Mouse (Mus musculus) liver, embryonic 16.5 days (tissue): ENCODE data around the gene Psmb10. TPM values are rescaled to one million over a fixed set of nuclear protein-coding genes. Genes with fewer than 3 reads are reported as not detected.

ENCODE experiments used
- ATAC-seq: fragments of 200-750 bp; cut with Nextera tagmentation; 2 replicates; pipeline ENCODE4 v1.8.0; 2017; ENCODE audit warnings: low read depth, mild to moderate bottlenecking, moderate number of reproducible peaks, moderate library complexity
- H3K27ac ChIP-seq: fragments of 300-500 bp; sonication (generic); 2 replicates; pipeline ENCODE4 v1.5.1; 2014; ENCODE audit warnings: mild to moderate bottlenecking, low read length
- H3K27me3 ChIP-seq: fragments of 300-500 bp; sonication (generic); 2 replicates; pipeline ENCODE4 v1.6.1; 2014; ENCODE audit warnings: low read depth, low read length, mixed read lengths; ENCODE audit not compliant: control insufficient read depth, insufficient read depth
- H3K36me3 ChIP-seq: fragments of 300-500 bp; sonication (generic); 2 replicates; pipeline ENCODE4 v1.6.1; 2014; ENCODE audit warnings: mild to moderate bottlenecking; ENCODE audit not compliant: control insufficient read depth, insufficient read depth
- H3K4me1 ChIP-seq: fragments of 300-500 bp; sonication (generic); 2 replicates; pipeline ENCODE4 v1.6.1; 2014; ENCODE audit warnings: low read depth, low read length, mixed read lengths; ENCODE audit not compliant: control insufficient read depth
- H3K4me2 ChIP-seq: fragments of 300-500 bp; sonication (generic); 2 replicates; pipeline ENCODE4 v1.6.1; 2014; ENCODE audit warnings: low read depth, low read length, mixed read lengths
- H3K4me3 ChIP-seq: fragments of 300-500 bp; sonication (generic); 2 replicates; pipeline ENCODE4 v1.5.1; 2014; ENCODE audit warnings: low read depth, mild to moderate bottlenecking, low read length
- H3K9ac ChIP-seq: fragments of 300-500 bp; sonication (generic); 2 replicates; pipeline ENCODE4 v1.6.1; 2014; ENCODE audit warnings: low read depth, low read length
- H3K9me3 ChIP-seq: fragments of 300-500 bp; sonication (generic); replicated peaks from 2 replicates; pipeline ENCODE4 v1.6.1; 2016; ENCODE audit warnings: low read length; ENCODE audit not compliant: control insufficient read depth
- WGBS: fragments of 180-500 bp; shearing (Covaris S2); extraction: QIAGEN DNeasy Blood & Tissue Kit; methylation state at CpG from one replicate; pipeline ENCODE4 v1.1.7; 2014; ENCODE audit not compliant: insufficient replicate concordance; 5-methylcytosine and 5-hydroxymethylcytosine counted together
- polyA plus RNA-seq: library from polyadenylated mRNA; unstranded; fragments of >200 nt; fragmentation: Nextera tagmentation; extraction: Ambion mirVana; gene quantifications from 2 replicates; pipeline ENCODE4 v1.2.1, GENCODE M21; 2015

Gene Psmb10
- polyA plus RNA-seq, 1 experiment from 2014 or later = 40.6 TPM

DNA sequence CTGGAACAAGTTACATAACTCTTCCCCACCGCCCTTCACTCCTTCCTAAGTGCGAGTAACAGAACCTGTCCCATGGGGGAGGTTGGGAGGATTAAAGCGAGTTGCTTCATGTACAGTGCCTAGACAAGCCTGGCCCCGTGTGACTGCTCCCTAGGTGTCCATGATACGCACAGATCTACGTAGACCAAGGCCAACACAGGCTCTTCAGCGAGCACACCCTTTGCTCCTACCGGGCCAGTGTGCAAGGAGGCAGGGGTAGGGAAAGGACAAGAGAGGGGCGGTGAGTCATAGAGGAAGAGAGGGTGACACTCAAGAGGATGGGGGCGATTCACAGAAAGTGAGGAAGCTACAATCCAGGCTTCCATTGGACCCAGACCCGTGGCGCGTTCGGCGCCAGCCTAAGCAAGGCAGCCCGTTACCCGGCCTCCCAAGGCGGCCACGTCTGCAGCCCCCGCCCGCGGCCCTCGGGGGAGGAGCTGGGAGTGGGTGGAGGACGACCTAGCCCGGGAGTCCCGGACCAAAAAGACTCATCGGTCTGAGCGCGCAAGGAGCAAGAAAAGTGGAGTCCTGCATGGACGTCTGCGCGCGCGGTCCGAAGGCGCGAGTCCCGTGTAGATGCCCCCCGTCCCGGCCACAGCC, 27.1 kb upstream of the Psmb10 start:
- no peaks in the 10 kb centered on the region for H3K9me3 ChIP-seq
- peak overlapping the region; percentile 84 for H3K4me3 ChIP-seq
- H3K27me3 ChIP-seq = no peaks in the 10 kb centered on the region
- H3K4me1 ChIP-seq = peaks cover 56% of the 10 kb centered on the region
- H3K9ac ChIP-seq = peak overlapping the region; percentile 84
- peak overlapping the region; percentile 96 for H3K4me2 ChIP-seq
- no peaks in the 10 kb centered on the region for H3K36me3 ChIP-seq
- WGBS = 1% methylated on average over 40 of the region's 40 CpGs
- peak overlapping the region; percentile 89 for H3K27ac ChIP-seq
- ATAC-seq = peak; percentile 49

GRCm38 (mm10) chr8:105964506-105965265, 26.4 kb upstream of the Psmb10 start:
- peak overlapping the region; percentile 84 for H3K4me3 ChIP-seq
- no peak for ATAC-seq
- peak overlapping the region; percentile 89 for H3K27ac ChIP-seq
- H3K9me3 ChIP-seq = no peaks in the 10 kb centered on the region
- H3K4me1 ChIP-seq = peaks cover 56% of the 10 kb centered on the region
- 52% methylated on average over 12 of the region's 12 CpGs for WGBS
- no peaks in the 10 kb centered on the region for H3K36me3 ChIP-seq
- H3K27me3 ChIP-seq = no peaks in the 10 kb centered on the region
- peak overlapping the region; percentile 96 for H3K4me2 ChIP-seq
- H3K9ac ChIP-seq = peak overlapping the region; percentile 84

DNA sequence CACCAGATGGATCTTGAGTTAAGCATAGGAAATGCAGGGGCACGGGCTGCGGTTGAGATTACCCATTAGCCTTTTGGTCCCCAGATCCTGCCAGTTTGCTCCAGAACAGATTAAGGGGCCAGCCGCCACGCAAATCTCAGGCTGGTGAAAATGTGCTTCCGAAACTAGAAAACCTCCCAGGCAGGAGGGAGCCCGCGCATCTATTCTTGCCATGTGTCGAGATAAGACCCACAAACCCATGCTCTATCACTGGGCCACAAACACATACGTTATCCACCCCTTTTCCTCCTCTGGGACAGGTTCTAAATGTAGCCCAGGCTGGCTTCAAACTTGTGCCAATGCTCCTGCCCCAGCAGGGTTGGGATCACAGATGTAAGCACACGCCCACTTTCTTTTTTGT, 23.3 kb upstream of the Psmb10 start:
- peak overlapping the region; percentile 44 for H3K4me2 ChIP-seq
- ATAC-seq = peak; percentile 22; the same call in 1 of the 2 replicates
- no peaks in the 10 kb centered on the region for H3K36me3 ChIP-seq
- no peaks in the 10 kb centered on the region for H3K27me3 ChIP-seq
- 28% methylated on average over 10 of the region's 10 CpGs for WGBS
- peaks cover 47% of the 10 kb centered on the region for H3K4me1 ChIP-seq
- no peak overlapping the region for H3K27ac ChIP-seq
- H3K4me3 ChIP-seq = peak overlapping the region; percentile 3; the same call in 1 of the 2 replicates
- no peak overlapping the region for H3K9ac ChIP-seq
- no peaks in the 10 kb centered on the region for H3K9me3 ChIP-seq

GRCm38 (mm10) chr8:105961101-105961500, 22.9 kb upstream of the Psmb10 start:
- H3K4me3 ChIP-seq = peak overlapping the region; percentile 3; the same call in 1 of the 2 replicates
- no peaks in the 10 kb centered on the region for H3K36me3 ChIP-seq
- no peaks in the 10 kb centered on the region for H3K27me3 ChIP-seq
- ATAC-seq = no peak
- no peak overlapping the region for H3K27ac ChIP-seq
- H3K4me2 ChIP-seq = peak overlapping the region; percentile 44
- WGBS = 51% methylated on average over 14 of the region's 14 CpGs
- no peak overlapping the region for H3K9ac ChIP-seq
- no peaks in the 10 kb centered on the region for H3K9me3 ChIP-seq
- peaks cover 43% of the 10 kb centered on the region for H3K4me1 ChIP-seq

DNA sequence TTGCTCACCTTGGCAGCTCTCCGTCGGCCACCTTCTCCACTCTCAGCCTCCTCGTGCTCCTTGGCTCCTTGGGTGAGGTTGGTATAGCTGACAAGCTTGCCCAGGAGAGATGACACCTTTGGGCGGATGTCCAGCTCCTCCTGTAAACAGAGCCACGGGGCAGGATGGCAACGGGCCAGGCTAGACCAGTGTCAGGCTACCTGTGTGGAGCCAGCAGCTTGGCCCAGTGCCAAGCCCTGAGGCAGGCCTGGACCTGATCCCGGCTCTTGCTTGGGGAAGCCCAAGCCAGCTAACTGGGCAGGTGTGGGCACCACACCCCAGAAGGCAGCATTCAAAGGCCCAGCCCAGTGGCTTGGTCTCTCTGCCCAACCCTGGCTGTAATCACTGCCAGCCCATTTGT, 21.1 kb upstream of the Psmb10 start:
- 77% methylated on average over 7 of the region's 7 CpGs for WGBS
- Histone ChIP-seq H3K4me3 (no peak overlapping the region), H3K9ac (no peak overlapping the region), H3K4me2 (no peak overlapping the region), H3K4me1 (peaks cover 28% of the 10 kb centered on the region), H3K9me3 (no peaks in the 10 kb centered on the region), H3K36me3 (no peaks in the 10 kb centered on the region; the same call in 1 of the 2 replicates), H3K27me3 (no peaks in the 10 kb centered on the region), H3K27ac (no peak overlapping the region)
- peak; percentile 70 for ATAC-seq

GRCm38 (mm10) chr8:105957813-105958212, 19.6 kb upstream of the Psmb10 start:
- Histone ChIP-seq H3K4me1 (peaks cover 19% of the 10 kb centered on the region), H3K27me3 (no peaks in the 10 kb centered on the region), H3K36me3 (peaks cover 6% of the 10 kb centered on the region), H3K4me2 (no peak overlapping the region), H3K9ac (no peak overlapping the region), H3K9me3 (no peaks in the 10 kb centered on the region), H3K4me3 (no peak overlapping the region), H3K27ac (no peak overlapping the region)
- ATAC-seq = no peak
- 42% methylated on average over 3 of the region's 4 CpGs for whole genome bisulfite sequencing

DNA sequence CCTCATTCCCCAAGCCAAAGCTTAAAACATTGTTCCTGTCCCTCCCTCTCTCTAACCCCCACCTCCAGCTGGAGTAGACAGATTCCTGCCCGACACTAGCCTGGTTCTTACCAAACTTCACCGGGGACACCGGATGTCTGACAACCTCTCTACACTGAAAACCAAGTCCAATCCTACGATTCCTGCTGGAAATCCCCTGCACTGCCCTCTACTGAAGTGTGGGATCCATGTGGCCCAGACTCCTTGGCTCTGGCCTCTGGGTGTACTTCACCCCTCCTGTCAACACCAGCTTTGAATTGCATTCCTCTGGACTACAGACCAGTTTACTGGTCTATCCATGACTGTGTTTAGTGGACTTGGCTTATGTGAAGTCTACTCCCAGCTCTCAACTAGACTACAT, 18.3 kb upstream of the Psmb10 start:
- Histone ChIP-seq H3K27ac (no peak overlapping the region), H3K36me3 (peaks cover 9% of the 10 kb centered on the region), H3K4me3 (no peak overlapping the region), H3K4me2 (no peak overlapping the region), H3K9ac (no peak overlapping the region), H3K9me3 (no peaks in the 10 kb centered on the region), H3K4me1 (peaks cover 11% of the 10 kb centered on the region), H3K27me3 (no peaks in the 10 kb centered on the region)
- no peak for ATAC-seq
- 89% methylated on average over 4 of the region's 4 CpGs for WGBS

DNA sequence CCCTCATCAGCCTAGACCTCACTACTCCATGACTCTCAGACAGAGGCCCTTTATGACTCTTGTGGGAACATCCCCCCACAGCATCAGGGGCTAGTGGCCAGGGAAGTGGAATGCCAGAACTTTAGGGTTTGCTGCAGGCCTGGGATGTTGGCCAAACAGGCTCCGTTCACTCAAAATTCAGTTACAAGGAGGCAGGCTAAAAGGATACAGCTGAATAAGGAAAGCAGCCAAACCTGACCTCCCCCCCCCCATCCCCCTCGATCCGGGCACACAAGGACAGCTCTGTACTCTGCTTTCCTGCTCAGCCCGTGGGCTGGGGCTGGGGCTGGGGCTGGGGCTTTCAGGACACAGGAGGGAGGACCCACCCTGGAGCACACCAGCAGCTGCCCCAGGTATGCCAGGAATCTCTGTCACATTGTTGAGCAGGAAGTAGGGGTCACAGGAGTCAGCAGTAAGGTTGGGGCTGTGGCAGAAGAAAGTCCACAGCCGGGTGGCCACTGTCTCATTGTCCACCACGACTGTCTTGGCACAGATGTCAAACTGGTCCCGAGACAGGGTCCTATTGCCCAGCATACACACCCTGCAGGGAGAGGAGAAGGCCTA, 12.9 kb upstream of the Psmb10 start:
- peaks cover 24% of the 10 kb centered on the region for H3K36me3 ChIP-seq
- WGBS = 60% methylated on average over 7 of the region's 7 CpGs

GRCm38 (mm10) chr8:105949350-105949749, 11.1 kb upstream of the Psmb10 start:
- WGBS = 62% methylated on average over 10 of the region's 10 CpGs
- Histone ChIP-seq H3K4me2 (no peak overlapping the region), H3K4me3 (no peak overlapping the region)

More for the DNA sequence above, 12.9 kb upstream of the Psmb10 start:
- Histone ChIP-seq H3K9me3 (no peaks in the 10 kb centered on the region), H3K4me3 (no peak overlapping the region), H3K27ac (no peak overlapping the region), H3K4me1 (peaks cover 5% of the 10 kb centered on the region), H3K4me2 (no peak overlapping the region), H3K27me3 (no peaks in the 10 kb centered on the region), H3K9ac (no peak overlapping the region)
- ATAC-seq = no peak

More at GRCm38 (mm10) chr8:105949350-105949749, 11.1 kb upstream of the Psmb10 start:
- no peaks in the 10 kb centered on the region for H3K27me3 ChIP-seq
- 0 out of 2 replicates have a peak overlapping the region, but pooled peaks have one; percentile 9 for H3K9ac ChIP-seq
- H3K36me3 ChIP-seq = peaks cover 38% of the 10 kb centered on the region
- H3K9me3 ChIP-seq = no peaks in the 10 kb centered on the region
- H3K4me1 ChIP-seq = peaks cover 5% of the 10 kb centered on the region
- peak; percentile 66 for ATAC-seq
- peak overlapping the region; percentile 42; the same call in 1 of the 2 replicates for H3K27ac ChIP-seq
